Mouse (Mus musculus) 3T3-L1 (cell line): ENCODE data around the gene Hesx1.
"Not testable (repeated sequence)": the region's sequence is repeated elsewhere in the genome, so short reads cannot be mapped to it uniquely, and the experiment has no call there.

Experiments used
- DNase-seq: peaks from one replicate; pipeline ENCODE4 v3.0.0-alpha.2; 2015; ENCODE audit warnings: low read depth, low spot score

Gene Hesx1

DNA sequence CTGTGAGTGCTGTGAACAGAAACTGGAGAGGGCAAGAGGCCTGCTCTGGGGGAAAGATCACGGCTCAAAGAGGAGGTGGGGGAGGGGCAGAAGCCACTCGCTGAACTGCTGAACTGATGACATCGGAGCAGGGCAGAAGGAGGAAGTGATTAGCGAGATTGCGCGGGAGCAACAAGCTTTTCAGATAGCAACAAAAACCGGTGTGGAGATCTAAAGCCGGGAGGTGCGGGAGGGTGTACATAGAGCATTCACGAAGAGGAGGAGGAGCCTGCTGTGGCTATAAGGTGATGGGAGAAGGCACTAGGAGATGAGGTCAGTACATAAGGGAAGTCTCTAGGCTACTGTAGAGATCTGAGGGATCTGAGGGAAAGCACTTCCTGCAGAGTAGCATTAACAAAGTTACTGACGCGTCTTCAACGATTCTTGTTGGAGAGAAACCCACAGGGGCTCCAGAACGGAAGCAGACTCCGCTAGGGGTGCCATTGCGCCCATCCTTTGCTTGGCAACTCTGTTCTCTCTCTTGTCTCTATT, at the start of gene Hesx1:
TSS of gene Hesx1 (plus strand) at position 206 of the 531 bp plus-strand sequence.
- no peak for DNase-seq

DNA sequence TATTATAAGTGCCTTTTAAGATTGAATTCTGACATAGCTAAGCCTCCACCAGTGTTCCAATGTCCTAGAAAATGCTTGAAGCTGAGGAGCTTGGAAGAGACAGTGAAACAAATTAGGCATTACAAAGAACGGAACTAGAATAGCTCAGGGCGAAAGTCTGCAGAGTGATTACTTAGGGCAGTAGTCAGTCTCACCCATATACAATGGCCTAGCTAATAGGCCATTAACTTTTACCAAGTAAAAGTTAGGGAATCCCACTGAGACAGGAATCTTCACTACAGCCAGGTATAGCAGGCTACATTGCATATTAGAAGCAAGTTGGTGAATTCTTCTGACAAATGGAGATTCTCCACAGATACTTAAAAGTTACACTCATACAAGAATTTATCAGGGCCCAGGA, 38.1 kb upstream of the Hesx1 start:
- DNase-seq: not testable (repeated sequence)

DNA sequence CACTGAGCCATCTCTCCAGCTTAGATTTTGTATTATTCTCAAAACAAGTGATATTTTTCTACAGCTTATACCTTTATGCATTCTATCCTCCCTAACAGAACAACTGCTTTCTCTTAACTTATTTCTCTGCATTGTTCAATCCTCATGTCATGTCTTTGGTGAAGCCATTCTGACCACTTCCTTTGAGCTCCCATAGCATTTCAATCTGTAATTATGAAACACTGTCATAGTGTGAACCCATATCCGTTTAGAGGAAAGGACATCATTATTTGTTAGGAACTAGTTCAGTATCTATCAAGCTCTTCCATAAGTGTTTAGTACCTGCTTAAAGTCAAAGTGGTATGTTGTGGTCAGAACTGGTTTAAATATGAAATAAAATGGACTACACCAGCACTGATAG, 33.7 kb upstream of the Hesx1 start:
- DNase-seq: no peak

DNA sequence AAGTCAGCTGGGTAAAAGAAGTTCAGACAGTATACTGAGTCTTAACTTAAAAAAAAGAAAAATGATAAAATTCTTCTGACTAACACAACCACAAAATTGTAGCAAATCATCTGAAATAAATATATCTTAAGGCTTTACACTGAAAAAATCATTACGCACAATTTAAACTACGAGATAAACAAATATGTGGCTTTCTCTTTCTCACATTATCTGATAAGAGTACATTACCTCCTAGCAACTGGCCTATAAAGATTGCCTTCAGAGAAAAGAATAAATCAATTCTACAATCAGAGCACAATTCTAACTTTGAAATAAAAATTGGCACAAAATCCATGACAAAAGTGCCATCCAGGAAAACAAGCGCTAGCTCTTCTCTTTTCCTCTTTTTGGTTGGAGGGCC, 25.1 kb upstream of the Hesx1 start:
- DNase-seq: peak; percentile 4

DNA sequence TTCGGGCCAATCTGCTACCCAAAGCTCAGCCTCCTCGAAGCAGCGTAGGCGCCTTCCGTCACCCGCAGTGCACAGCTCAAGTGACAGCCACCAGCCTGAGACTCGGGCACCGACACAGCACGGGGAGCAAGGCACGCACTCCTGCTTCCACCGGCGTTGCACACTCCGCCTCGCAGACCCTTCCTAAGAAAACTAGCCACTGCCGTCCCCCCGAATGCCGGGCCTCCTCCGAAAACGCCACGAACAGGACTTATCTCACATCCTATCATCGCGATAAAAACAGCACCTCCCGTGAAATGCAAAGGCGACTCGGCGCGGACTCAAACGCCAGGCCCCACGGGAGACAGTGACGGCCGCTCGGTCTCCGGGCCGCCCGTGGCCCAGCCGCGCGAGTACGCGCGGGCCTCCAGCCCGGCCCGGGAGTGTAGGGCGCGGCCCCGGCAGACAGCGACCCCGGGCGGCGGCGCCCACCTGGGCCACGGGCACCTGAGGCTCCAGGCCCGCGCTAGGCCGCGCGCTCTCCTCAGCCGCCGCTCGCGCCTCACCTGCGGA, 24.3 kb upstream of the Hesx1 start:
- DNase-seq: peak; percentile 66

DNA sequence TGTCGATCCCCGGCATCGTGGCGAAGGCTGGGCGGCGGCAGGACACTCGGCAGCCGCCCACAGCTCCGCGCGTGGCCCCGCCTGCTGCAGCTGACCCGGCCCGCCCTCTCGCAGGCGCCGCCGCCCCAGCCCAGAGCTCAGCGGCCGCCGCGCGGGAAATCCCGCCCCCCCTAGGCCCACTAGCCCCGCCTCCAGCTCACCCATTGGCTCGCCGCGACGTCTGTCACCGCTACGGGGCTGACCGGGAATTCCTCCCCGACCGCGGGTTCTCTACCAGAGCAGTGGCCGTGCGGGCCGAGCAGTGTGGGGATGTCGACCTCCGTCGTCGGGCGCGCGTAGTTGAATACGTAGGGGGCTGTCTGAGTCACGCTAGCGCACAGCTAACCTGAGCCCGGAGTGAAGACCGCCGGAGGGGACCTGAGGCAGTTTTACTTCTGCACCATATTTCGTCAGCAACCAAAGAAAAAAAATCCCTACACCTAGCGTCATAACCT, 23.7 kb upstream of the Hesx1 start:
- peak; percentile 87 for DNase-seq

DNA sequence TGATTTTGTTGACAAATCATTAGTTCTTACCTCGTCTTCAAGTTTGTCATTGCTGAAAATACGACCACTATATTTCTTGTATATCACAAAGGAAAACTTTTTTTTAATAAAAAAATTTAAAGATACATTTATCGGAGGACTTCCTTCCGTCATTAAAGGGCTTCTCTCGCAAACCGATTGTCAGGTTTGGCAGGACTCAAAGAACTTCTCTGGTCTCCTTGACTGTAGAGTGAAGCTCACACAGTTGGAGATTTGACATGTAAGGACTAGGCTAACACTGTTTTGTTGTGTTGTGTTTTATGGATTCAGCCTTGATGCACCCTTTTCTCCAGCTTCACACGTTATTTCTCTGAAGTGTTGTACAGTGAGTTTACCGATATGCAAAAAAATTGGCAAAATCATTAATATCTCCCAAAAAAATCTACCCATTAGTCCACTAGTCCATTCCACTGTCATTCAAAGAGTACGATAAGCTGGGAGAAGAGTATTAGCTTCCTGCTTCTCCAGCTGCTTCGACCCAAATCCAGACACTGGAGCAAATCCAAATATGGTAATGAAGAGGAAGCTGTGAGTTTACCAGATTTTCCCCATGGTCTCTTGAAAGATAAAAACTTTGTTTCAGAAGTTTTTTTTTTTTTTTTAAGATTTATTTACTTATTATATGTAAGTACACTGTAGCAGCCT, 23.0 kb upstream of the Hesx1 start, which contains the start of gene Appl1:
TSS of gene Appl1 (minus strand) at position 127 of the 684 bp plus-strand sequence.
- peak; percentile 6 for DNase-seq

DNA sequence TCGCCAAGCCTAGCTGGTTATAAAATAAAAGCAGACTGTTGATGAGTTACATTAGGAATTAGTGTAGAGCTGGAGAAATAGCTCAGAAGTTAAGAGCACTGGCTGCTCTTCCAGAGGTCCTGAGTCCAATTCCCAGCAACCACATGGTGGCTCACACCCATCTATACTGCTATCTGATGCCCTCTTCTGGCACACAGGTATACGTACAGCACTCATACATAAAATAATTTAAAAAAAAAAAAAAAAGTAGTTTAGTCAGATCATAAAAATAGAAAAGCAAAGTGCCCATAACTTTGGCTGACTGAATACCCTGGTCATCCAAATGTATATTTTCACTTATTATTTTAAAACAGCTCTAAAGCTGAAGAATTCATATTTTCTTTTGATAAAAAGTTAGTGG, 21.1 kb upstream of the Hesx1 start:
- peak; percentile 7 for DNase-seq

DNA sequence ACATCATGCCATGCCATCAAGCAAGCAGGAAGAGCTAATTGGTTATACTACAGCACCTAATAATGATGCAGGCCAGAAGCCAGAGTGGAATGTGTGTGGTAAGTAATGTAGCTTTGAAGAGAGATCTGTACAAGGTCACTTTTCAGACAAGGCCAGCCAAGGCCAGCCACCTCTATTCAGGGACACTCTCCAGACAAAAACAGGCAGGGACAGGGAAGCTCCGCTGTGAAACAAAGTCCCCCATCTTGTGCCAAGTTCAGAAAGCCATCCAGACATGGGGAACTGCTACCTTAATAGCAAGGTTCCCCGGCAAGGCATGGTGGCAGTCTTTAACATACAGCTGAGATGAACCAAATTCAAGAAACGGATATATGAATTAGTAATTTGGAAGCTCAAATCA, 18.7 kb upstream of the Hesx1 start:
- no peak for DNase-seq

DNA sequence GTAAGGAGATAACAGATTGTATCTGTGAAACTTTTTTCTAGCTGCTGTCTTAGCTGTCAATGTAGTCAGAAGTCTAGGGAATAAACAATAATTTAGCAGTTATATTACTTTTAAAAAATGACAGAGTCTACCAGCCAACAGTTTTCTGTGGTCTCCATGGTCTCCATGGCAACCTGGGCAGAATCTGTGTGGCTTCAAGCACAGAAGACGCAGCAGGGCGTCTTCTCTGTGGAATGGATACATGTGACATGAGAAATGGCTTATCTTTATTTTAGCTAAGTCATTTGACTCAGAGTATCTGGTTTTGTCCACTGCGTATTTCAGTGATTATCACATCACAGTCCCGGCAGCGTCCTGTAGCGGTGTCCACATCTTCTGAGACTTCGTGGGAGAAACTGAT, 18.0 kb upstream of the Hesx1 start:
- no peak for DNase-seq

DNA sequence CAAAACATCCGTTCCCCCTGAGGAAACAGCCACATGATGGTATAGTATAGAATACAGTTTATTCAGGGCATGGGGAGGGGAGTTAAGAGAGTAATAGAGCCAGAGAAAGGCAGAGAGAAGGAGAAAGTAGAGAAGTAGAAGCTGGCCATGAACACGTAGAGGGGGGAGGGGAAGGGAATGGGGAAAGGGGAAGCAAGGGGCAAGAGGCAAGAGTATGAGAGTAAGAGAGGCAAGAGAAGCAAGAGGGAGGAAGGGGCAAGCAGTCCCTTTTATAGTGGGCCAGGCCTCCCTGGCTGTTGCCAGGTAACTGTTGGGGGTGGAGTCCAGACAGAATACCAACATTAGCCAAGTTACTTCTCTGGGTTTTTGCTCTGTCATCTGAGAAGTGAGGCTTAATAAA, 16.7 kb upstream of the Hesx1 start:
- no peak for DNase-seq

DNA sequence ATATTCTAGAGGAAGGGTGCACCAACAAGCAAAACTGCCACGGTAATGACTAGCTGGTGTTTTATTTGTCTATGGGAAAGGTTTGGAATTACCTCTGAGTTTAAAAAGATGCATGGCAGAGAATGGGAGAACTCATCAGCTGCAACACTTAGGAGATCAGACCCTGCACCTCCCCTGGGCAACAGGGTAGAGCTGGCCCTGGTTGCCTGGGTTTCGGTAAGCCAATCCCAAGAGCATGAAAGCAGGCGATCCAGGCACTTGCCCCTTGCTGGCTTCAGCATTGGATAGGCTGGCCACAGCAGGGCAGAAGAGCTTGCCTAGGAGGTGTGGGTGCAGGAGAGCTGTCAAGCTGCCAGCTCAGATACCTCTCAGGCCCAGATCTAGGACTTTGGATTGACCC, 14.4 kb upstream of the Hesx1 start:
- no peak for DNase-seq

DNA sequence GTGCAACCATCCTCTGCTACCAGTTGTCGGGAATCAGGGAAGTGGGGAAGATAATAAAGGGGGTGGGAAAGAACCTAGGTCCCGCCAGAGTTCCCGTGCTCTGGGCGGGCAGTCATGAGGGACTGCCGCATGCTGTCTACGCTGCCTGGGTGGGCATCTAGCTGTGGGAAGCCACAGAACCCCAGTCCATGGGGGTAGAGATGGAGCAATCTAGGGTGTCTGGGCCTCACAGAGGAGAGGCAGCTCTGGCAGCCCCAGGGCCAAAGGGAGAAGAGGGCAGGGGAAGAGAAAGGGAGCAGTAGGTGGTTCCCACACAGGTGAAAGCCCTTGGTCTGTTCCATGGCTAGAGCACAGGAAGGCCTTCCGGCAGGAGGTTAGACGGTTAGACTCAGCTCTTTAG, 13.2 kb upstream of the Hesx1 start:
- DNase-seq: no peak

DNA sequence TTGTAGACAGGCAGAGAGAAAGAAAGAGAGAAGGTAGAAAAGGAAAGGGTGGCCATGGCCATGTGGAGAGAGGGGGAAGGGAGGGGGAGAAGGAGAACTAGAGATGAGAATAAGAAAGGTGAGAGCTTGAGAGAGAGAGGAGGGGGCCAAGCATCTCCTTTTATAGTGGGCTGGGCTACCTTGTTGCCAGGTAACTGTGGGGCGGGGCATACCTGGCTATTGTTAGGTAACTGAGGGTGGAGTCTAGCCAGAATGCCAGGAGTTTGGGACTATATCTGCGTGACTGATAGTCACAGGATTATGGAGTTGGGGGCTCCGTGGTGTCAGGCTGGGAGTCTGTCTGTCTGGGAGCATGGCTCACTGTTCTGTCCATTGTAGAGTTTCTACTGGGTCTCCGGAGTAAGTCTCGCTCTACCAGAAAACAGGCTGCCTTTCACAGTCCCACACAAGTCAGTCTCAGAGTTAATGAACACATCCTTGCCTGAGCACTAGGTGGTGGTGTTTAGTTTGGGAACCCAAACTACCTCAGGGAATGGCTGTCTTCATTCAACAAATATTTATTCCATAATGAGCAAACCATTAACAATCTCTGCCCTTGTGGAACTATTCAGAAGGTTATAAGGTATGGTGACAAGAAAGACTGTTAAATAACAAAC, 12.6 kb upstream of the Hesx1 start:
- DNase-seq: no peak

DNA sequence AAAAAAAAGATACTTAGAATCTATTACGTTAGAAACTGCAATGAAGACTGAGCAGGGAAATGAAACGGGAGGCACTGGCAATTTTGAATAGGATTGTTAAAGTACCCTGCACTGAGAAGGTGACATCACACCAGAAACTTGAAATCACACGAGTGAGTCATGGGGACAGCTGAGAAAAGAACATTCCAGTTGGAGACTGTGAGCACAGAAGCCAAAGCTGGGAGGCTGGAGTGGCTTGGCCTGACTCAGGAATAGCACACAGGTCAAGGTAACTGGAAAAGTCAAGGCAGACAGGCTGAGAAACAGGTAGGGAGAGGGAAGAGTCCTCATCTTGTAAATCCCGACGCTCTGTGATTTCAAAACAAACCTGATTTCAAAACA, 12.1 kb upstream of the Hesx1 start:
- DNase-seq: peak; percentile 46

DNA sequence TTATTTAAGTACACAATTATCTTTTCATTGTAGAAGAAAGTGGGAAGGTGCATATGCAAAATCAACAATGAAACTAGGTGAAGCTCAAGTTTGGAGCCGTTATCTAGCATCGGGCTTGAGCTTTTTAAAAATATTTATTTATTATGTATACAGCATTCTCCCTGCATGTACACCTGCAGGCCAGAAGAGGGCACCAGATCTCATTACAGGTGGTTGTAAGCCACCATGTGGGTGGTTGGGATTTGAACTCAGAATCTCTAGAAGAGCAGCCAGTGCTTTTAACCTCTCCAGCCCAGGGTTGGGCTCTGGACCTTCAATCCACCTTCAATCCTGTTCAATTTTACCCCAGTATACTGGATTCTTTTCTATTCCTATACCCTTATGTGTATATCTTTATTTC, 5.5 kb upstream of the Hesx1 start:
- peak; percentile 30 for DNase-seq

DNA sequence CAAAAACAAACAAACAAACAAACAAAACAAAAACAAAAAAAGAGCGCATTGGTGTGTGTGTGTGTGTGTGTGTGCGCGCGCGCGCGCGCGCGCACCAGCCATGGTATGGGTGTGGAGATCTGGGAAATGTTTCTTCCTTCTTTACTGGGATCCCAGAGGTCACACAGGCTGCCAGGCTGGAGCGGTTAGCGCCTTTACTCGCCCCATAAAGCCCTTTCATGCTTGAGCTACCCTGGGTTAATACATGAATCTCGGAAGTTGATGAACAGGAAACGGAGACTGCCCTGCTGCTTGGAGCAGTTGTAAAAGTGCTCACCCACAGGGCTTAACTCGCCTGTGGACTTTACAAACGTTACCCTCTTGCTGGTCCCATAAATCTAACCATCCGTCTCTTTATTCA, 2.6 kb upstream of the Hesx1 start:
- DNase-seq: no peak

DNA sequence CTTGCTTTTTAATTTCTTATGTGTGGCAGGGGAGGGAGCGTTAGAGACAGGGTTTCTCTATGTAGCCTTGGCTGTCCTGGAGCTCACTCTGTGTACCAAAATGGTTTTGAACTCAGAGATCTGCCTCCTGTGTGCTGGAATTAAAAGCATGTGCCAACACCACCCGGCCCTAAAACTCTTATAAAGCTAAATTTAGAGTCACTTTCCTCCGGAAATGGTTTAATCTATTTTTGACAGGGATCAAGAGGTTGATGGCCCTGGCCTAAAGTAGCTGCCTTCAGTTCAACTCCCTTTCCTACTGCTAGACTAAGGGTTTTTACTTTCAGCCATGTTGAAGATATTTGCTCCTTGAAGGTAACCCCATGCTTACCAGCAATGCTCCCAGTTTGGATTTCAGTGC, 789 bp upstream of the Hesx1 start:
- no peak for DNase-seq

DNA sequence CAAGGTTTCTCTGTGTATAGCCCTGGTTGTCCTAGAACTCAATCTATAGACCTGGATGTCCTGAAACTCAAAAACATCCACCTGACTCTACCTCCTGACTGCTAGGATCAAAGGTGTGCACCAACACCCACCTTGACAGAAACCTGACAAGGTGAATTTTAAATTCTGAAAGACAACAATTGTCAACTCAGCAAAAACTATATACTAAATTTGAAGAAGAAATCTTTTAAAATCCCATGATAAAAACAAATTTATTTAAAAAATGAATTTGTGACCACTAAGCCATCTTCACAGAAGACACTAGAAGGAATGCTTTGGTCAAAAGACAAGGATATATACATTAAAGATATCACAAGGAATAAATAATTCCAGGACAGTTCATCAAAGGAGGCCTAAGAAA, 2.0 kb downstream of the Hesx1 start:
- no peak for DNase-seq

DNA sequence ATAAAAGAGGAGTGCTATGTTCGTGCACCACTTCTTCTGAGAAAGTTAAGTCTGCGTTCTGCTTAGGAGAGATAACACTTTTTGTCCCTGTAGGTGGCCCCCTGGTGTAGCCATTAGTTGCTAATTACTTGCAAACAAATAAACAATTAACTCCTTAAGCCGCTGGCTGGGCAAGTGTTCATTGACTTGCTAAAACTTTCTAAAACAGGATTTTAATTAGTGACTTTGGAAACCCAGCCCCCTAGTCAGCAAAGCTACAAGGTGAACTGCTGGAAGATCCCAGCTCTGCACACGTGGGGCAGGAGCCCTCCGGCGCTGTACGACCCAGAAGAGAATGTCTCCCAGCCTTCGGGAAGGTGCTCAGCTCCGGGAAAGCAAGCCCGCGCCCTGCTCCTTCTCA, 6.2 kb downstream of the Hesx1 start:
- DNase-seq: no peak

DNA sequence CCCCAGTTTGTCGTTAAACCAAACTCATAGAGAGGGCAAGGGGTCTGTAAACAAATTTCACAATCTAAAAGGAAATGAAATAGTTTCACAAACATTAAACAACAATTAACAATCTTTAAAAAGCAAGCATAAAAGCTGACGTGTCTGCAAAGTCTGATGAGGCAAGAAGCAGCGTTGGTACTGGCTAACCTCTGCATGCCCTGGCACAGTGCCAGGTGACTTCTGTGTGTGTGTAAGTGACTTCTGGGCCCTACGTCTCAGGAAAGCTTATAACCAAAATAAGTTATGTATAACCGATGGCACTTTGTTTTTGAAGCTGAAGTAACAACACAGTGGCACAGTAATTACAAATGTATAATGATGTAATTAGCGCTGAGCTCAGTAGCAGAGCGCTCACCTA, 10.7 kb downstream of the Hesx1 start:
- no peak for DNase-seq

DNA sequence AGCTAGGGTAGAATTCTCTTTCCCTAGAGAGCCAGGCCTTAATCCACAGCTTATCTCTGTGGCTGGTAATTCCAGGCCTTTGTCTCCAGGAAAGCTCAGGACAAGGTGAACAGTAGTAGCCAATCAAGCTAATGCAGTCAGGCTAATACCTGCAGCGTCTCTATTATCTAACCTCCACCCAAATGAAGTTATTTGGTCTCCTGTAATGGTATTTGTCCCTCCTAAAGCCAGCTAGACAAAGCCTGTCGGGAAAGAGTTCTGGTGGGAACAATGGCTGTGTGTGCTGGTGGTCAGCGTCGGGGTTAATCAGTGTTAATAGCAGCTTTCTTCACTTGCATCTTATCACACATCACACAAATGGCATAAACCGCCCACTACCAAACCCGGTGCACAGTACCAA, 11.7 kb downstream of the Hesx1 start:
- no peak for DNase-seq

DNA sequence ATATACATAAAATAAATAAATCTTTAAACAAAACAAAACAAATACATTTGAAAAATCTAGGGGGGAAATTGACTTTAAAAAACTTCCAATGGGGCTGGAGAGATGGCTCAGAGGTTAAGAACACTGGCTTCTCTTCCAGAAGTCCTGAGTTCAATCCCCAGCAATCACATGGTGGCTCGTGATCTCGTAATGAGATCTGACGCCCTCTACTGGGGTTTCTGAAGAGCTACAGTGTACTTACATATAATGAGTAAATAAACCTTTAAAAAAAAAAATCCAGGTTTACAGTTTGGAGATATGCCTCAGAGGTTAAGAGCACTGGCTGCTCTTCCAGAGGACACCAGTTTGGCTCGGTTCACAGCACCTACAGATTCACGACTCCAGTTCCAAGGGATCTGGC, 17.3 kb downstream of the Hesx1 start:
- no peak for DNase-seq
